Mouse (Mus musculus): Measurements from ENCODE around the gene Gck. TPM values are rescaled to one million over a fixed set of nuclear protein-coding genes. Genes with fewer than 3 reads are reported as not detected.
"Not testable (repeated sequence)": the region's sequence is repeated elsewhere in the genome, so short reads cannot be mapped to it uniquely, and the experiment has no call there.

Gck gene
- polyA plus RNA-seq, 1 experiment from 2014 or later, result 0.31 TPM

GRCm38 (mm10) chr11:5954965-5955504 lies 5.2 kb upstream of the Gck start:
- DNase-seq (peak; percentile 43), ATAC-seq (ENCODE audit: low read depth) (peak; percentile 28)
- Histone ChIP-seq H3K4me1 (replicated peaks) (peaks cover 33% of the 10 kb centered on the region), H3K4me3 (replicated peaks) (peak overlapping the region; percentile 95), H3K36me3 (peaks cover 10% of the 10 kb centered on the region), H3K27ac (peak overlapping the region; percentile 87), H3K4me2 (peak overlapping the region; percentile 89), H3K27me3 (no peaks in the 10 kb centered on the region), H3K9ac (peak overlapping the region; percentile 94), H3K9me3 (replicated peaks) (no peaks in the 10 kb centered on the region)
- WGBS (ENCODE audit: insufficient replicate concordance), result 6% methylated on average over 7 of the region's 7 CpGs

- 66% methylated on average over 5 of the region's 5 CpGs for WGBS (ENCODE audit: insufficient replicate concordance)
- ATAC-seq (ENCODE audit: low read depth), result no peak
- no peak overlapping the region for H3K27ac ChIP-seq
Observed at GRCm38 (mm10) chr11:5954435-5954834, 4.6 kb upstream of the Gck start.

GRCm38 (mm10) chr11:5953130-5953765 lies 3.4 kb upstream of the Gck start:
- no peak overlapping the region for H3K9ac ChIP-seq
- peaks cover 31% of the 10 kb centered on the region for H3K4me1 ChIP-seq (replicated peaks)
- H3K27me3 ChIP-seq, result 0 out of 2 replicates have a peak, but pooled peaks cover 5% of the 10 kb centered on the region
- ATAC-seq (ENCODE audit: low read depth) (no peak), DNase-seq (no peak)
- no peak overlapping the region for H3K4me2 ChIP-seq
- WGBS (ENCODE audit: insufficient replicate concordance), result 28% methylated on average over 8 of the region's 8 CpGs
- no peak overlapping the region for H3K27ac ChIP-seq
- H3K36me3 ChIP-seq, result peaks cover 4% of the 10 kb centered on the region; the same call in 1 of the 2 replicates
- H3K4me3 ChIP-seq (replicated peaks), result no peak overlapping the region
- no peaks in the 10 kb centered on the region for H3K9me3 ChIP-seq (replicated peaks)

More at GRCm38 (mm10) chr11:5954435-5954834, 4.6 kb upstream of the Gck start:
- H3K36me3 ChIP-seq, result peaks cover 7% of the 10 kb centered on the region
- 0 out of 2 replicates have a peak, but pooled peaks cover 4% of the 10 kb centered on the region for H3K27me3 ChIP-seq
- peak overlapping the region; percentile 95; the same call in 1 of the 2 replicates for H3K4me3 ChIP-seq (replicated peaks)
- H3K4me2 ChIP-seq, result peak overlapping the region; percentile 89
- no peaks in the 10 kb centered on the region for H3K9me3 ChIP-seq (replicated peaks)
- no peak overlapping the region for H3K9ac ChIP-seq
- no peak for DNase-seq
- H3K4me1 ChIP-seq (replicated peaks), result peaks cover 35% of the 10 kb centered on the region

GRCm38 (mm10) chr11:5952501-5952900 lies 2.6 kb upstream of the Gck start:
- no peak overlapping the region for H3K4me3 ChIP-seq (replicated peaks)
- WGBS (ENCODE audit: insufficient replicate concordance), result 77% methylated on average over 5 of the region's 5 CpGs
- peaks cover 28% of the 10 kb centered on the region for H3K4me1 ChIP-seq (replicated peaks)
- no peak overlapping the region for H3K9ac ChIP-seq
- no peaks in the 10 kb centered on the region for H3K9me3 ChIP-seq (replicated peaks)
- 0 out of 2 replicates have a peak, but pooled peaks cover 5% of the 10 kb centered on the region for H3K27me3 ChIP-seq
- no peak overlapping the region for H3K27ac ChIP-seq
- H3K4me2 ChIP-seq, result no peak overlapping the region
- DNase-seq, result no peak
- H3K36me3 ChIP-seq, result peaks cover 3% of the 10 kb centered on the region; the same call in 1 of the 2 replicates
- ATAC-seq (ENCODE audit: low read depth), result no peak

- H3K9me3 ChIP-seq (replicated peaks), result no peaks in the 10 kb centered on the region
- H3K27me3 ChIP-seq, result 0 out of 2 replicates have a peak, but pooled peaks cover 5% of the 10 kb centered on the region
- no peak overlapping the region for H3K4me2 ChIP-seq
- no peak overlapping the region for H3K27ac ChIP-seq
- no peaks in the 10 kb centered on the region for H3K36me3 ChIP-seq
- peaks cover 3% of the 10 kb centered on the region; the same call in 1 of the 2 replicates for H3K4me1 ChIP-seq (replicated peaks)
- no peak for DNase-seq
- ATAC-seq (ENCODE audit: low read depth), result no peak
- WGBS (ENCODE audit: insufficient replicate concordance), result 32% methylated on average over 10 of the region's 10 CpGs
- H3K9ac ChIP-seq, result no peak overlapping the region
- H3K4me3 ChIP-seq (replicated peaks), result no peak overlapping the region
Observed at GRCm38 (mm10) chr11:5948546-5949250, 1.2 kb downstream of the Gck start.

GRCm38 (mm10) chr11:5947796-5948195 lies 2.1 kb downstream of the Gck start:
- H3K9me3 ChIP-seq (replicated peaks), result no peaks in the 10 kb centered on the region
- no peak overlapping the region for H3K9ac ChIP-seq
- DNase-seq (no peak), ATAC-seq (ENCODE audit: low read depth) (no peak)
- 0 out of 2 replicates have a peak, but pooled peaks cover 5% of the 10 kb centered on the region for H3K27me3 ChIP-seq
- H3K36me3 ChIP-seq, result no peaks in the 10 kb centered on the region
- WGBS (ENCODE audit: insufficient replicate concordance), result 39% methylated on average over 4 of the region's 4 CpGs
- no peak overlapping the region for H3K27ac ChIP-seq
- peaks cover 3% of the 10 kb centered on the region; the same call in 1 of the 2 replicates for H3K4me1 ChIP-seq (replicated peaks)
- H3K4me2 ChIP-seq, result no peak overlapping the region
- no peak overlapping the region for H3K4me3 ChIP-seq (replicated peaks)

- ATAC-seq (ENCODE audit: low read depth), result no peak
- H3K27ac ChIP-seq, result no peak overlapping the region
- 39% methylated on average over 2 of the region's 2 CpGs for WGBS (ENCODE audit: insufficient replicate concordance)
Observed at GRCm38 (mm10) chr11:5945096-5945495, 4.8 kb downstream of the Gck start.

GRCm38 (mm10) chr11:5942966-5943365 lies 6.9 kb downstream of the Gck start:
- no peak overlapping the region for H3K4me3 ChIP-seq (replicated peaks)
- 64% methylated on average over 6 of the region's 6 CpGs for WGBS (ENCODE audit: insufficient replicate concordance)
- no peaks in the 10 kb centered on the region for H3K36me3 ChIP-seq
- H3K27ac ChIP-seq, result no peak overlapping the region
- H3K9ac ChIP-seq, result no peak overlapping the region
- H3K27me3 ChIP-seq, result no peaks in the 10 kb centered on the region
- H3K4me2 ChIP-seq, result no peak overlapping the region
- DNase-seq, result no peak
- ATAC-seq (ENCODE audit: low read depth), result no peak
- no peaks in the 10 kb centered on the region for H3K9me3 ChIP-seq (replicated peaks)
- H3K4me1 ChIP-seq (replicated peaks), result no peaks in the 10 kb centered on the region

More at GRCm38 (mm10) chr11:5945096-5945495, 4.8 kb downstream of the Gck start:
- Histone ChIP-seq H3K4me2 (no peak overlapping the region), H3K4me1 (replicated peaks) (peaks cover 3% of the 10 kb centered on the region; the same call in 1 of the 2 replicates), H3K4me3 (replicated peaks) (no peak overlapping the region), H3K9ac (no peak overlapping the region), H3K36me3 (no peaks in the 10 kb centered on the region), H3K27me3 (0 out of 2 replicates have a peak, but pooled peaks cover 5% of the 10 kb centered on the region), H3K9me3 (replicated peaks) (no peaks in the 10 kb centered on the region)
- DNase-seq, result no peak

GRCm38 (mm10) chr11:5934531-5934930 lies 15.3 kb downstream of the Gck start:
- H3K27me3 ChIP-seq; H3K27ac ChIP-seq; ATAC-seq (ENCODE audit: low read depth); DNase-seq; H3K4me1 ChIP-seq (replicated peaks); H3K9me3 ChIP-seq (replicated peaks); H3K4me3 ChIP-seq (replicated peaks); H3K9ac ChIP-seq; H3K36me3 ChIP-seq; H3K4me2 ChIP-seq: not testable (repeated sequence)
- 80% methylated on average over 11 of the region's 11 CpGs for WGBS (ENCODE audit: insufficient replicate concordance)

GRCm38 (mm10) chr11:5931947-5932346 lies 17.9 kb downstream of the Gck start:
- H3K4me1 ChIP-seq (replicated peaks); H3K4me3 ChIP-seq (replicated peaks); H3K9ac ChIP-seq; H3K27ac ChIP-seq; H3K9me3 ChIP-seq (replicated peaks); ATAC-seq (ENCODE audit: low read depth); DNase-seq; H3K4me2 ChIP-seq; H3K36me3 ChIP-seq; H3K27me3 ChIP-seq: not testable (repeated sequence)
- WGBS (ENCODE audit: insufficient replicate concordance), result 75% methylated on average over 6 of the region's 6 CpGs

- no peaks in the 10 kb centered on the region for H3K27me3 ChIP-seq
- H3K4me3 ChIP-seq (replicated peaks), result no peak overlapping the region
- H3K4me1 ChIP-seq (replicated peaks), result no peaks in the 10 kb centered on the region
- DNase-seq, result no peak
- 57% methylated on average over 1 of the region's 1 CpGs for WGBS (ENCODE audit: insufficient replicate concordance)
- H3K9ac ChIP-seq, result no peak overlapping the region
- H3K9me3 ChIP-seq (replicated peaks), result no peaks in the 10 kb centered on the region
- ATAC-seq (ENCODE audit: low read depth), result no peak
- H3K36me3 ChIP-seq, result no peaks in the 10 kb centered on the region
- no peak overlapping the region for H3K4me2 ChIP-seq
- H3K27ac ChIP-seq, result no peak overlapping the region
Observed at GRCm38 (mm10) chr11:5930578-5930977, 19.3 kb downstream of the Gck start.
